Mouse (Mus musculus) forebrain, postnatal 0 days (tissue): ENCODE measurements at regions not wholly inside any gene's neighbourhood (a gene's known extent, or its start where the extent isn't known, plus 50 kb on each side); places are given as distances from the start of the nearest gene placed in this dataset.
A peak's percentile ranks its signal among the peaks of the same experiment; 100 is the strongest.
"Not testable (repeated sequence)": the region's sequence is repeated elsewhere in the genome, so short reads cannot be mapped to it uniquely, and the experiment has no call there.

Experiments used
- ATAC-seq: fragments of 200-750 bp; cut with Nextera tagmentation; 2 replicates; pipeline ENCODE4 v1.8.0; 2017; ENCODE audit warnings: mild to moderate bottlenecking, moderate library complexity
- DNase-seq: peaks from one replicate; pipeline ENCODE4 v3.0.0-alpha.2; 2015
- H3K27ac ChIP-seq: fragments of 300-500 bp; sonication (generic); 2 replicates; pipeline ENCODE4 v1.5.1; 2014; ENCODE audit warnings: low read depth, mild to moderate bottlenecking, antibody characterized with exemption, low read length, moderate library complexity, mixed read lengths
- H3K27me3 ChIP-seq: fragments of 300-500 bp; sonication (generic); 2 replicates; pipeline ENCODE4 v1.6.1; 2014; ENCODE audit warnings: mild to moderate bottlenecking, low read length, mixed read lengths; ENCODE audit not compliant: insufficient read depth
- H3K36me3 ChIP-seq: fragments of 300-500 bp; sonication (generic); 2 replicates; pipeline ENCODE4 v1.6.1; 2014; ENCODE audit warnings: mild to moderate bottlenecking, moderate library complexity; ENCODE audit not compliant: insufficient read depth
- H3K4me1 ChIP-seq: fragments of 300-500 bp; sonication (generic); 2 replicates; pipeline ENCODE4 v1.6.1; 2014; ENCODE audit warnings: antibody characterized with exemption; ENCODE audit not compliant: insufficient read depth
- H3K4me2 ChIP-seq: fragments of 300-500 bp; sonication (generic); 2 replicates; pipeline ENCODE4 v1.6.1; 2014; ENCODE audit warnings: low read depth, mild to moderate bottlenecking, moderate library complexity
- H3K4me3 ChIP-seq: fragments of 300-500 bp; sonication (generic); 2 replicates; pipeline ENCODE4 v1.5.1; 2014; ENCODE audit warnings: low read depth, low read length, mixed read lengths
- H3K9ac ChIP-seq: fragments of 300-500 bp; sonication (generic); 2 replicates; pipeline ENCODE4 v1.6.1; 2014; ENCODE audit warnings: mild to moderate bottlenecking
- H3K9me3 ChIP-seq: fragments of 300-500 bp; sonication (generic); 2 replicates; pipeline ENCODE4 v1.6.1; 2016; ENCODE audit warnings: low read length
- CTCF ChIP-seq: sonication (generic); IDR thresholded peaks from 2 replicates; pipeline ENCODE4 v1.5.1; 2016; ENCODE audit warnings: antibody characterized with exemption, control low read depth, low read depth
- WGBS: fragments of 180-500 bp; shearing (Covaris S2); extraction: QIAGEN DNeasy Blood & Tissue Kit; methylation state at CpG from one replicate; pipeline ENCODE4 v1.1.7; 2014; 5-methylcytosine and 5-hydroxymethylcytosine counted together

DNA sequence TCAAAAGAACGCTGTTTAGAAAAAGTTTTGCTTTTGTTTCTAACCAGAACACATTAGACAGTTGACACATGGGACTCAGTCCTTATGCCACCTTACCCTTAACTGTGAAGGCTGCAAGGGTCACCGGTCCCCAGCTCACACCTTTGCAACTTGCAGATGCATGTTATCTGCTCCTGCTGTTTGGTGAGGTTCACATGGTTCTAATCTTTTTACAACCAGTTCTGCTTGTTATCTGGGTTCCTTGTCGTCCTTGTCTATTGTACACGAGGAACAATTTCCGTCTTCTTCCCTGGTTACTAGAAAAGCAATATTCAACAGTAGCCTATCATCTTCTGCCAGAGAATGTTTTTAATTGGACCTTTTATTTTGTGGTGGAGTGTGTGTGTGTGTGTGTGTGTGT, 200.8 kb downstream of the Gm21738 start:
- not testable (repeated sequence) for H3K27ac ChIP-seq, H3K4me3 ChIP-seq, ATAC-seq, H3K4me2 ChIP-seq, H3K9me3 ChIP-seq, H3K27me3 ChIP-seq, H3K4me1 ChIP-seq, H3K9ac ChIP-seq, DNase-seq, H3K36me3 ChIP-seq
- WGBS = 87% methylated on average over 5 of the region's 5 CpGs

DNA sequence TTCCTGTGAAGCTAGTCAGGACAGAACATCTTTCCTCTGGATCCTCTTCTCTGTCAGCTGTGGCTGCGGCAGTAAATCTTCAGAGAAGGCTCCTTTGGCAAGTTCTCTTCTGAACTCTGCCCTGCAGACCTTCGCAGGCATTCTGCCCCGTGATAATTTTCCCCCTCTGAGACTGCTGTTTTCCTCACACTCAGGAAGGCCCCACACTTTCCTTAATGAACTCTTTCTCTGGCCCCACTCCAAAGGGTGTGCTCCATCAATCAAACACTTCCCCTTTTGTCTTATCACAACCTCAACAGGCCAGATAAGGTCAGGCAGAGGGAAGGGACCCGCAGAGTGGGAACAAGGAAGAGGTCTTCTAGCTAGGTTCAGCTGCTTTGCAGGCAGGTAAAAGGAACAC, 210.2 kb downstream of the Gm21738 start:
- DNase-seq = no peak
- WGBS = 87% methylated on average over 4 of the region's 4 CpGs

DNA sequence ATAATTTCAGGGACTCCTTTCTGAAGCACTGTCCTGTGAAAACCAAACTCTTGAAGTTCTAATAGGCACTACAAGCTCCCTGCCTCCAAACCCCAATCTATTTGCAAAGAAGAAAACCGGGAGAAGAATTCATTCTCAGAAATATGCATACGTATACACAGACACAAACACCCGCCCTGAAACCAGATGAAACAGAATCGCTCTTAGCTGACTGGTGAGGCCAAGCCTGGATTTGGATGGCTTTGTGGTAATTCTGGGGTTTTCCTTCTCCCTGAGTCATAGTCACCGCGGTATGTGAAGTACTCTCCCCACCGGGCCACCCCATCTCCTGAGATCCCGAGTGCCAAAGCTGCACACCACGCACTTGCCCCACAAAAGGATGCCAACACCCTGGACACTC, 238.5 kb downstream of the Gm21738 start:
- WGBS = 80% methylated on average over 9 of the region's 9 CpGs
- H3K9me3 ChIP-seq = not testable (repeated sequence)

More for the DNA sequence above, 210.2 kb downstream of the Gm21738 start:
- Histone ChIP-seq H3K4me2 (no peak overlapping the region), H3K4me1 (no peaks in the 10 kb centered on the region), H3K27me3 (no peaks in the 10 kb centered on the region), H3K27ac (no peak overlapping the region), H3K9ac (no peak overlapping the region), H3K36me3 (no peaks in the 10 kb centered on the region), H3K9me3 (0 out of 2 replicates have a peak, but pooled peaks cover 3% of the 10 kb centered on the region), H3K4me3 (no peak overlapping the region)
- no peak for TF ChIP-seq CTCF
- no peak for ATAC-seq

DNA sequence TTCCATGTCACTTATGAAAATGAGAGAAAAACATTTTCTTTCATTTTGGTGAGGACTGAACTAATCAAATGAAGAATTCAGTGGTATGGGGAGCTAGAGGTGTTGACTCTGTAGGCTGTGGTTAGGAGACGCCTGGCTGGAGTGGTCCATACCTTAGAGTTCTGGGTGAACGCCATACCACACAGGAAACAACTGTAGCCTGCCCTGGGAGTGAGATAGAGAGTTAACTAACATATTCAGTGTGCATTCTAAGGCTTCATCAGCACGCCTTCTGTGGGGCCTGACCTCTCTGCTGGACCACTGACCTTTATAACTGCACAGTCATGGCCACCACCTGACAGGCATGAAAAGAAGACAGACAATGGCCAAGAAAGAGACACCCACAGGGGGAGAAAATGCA, 240.7 kb downstream of the Gm21738 start:
- H3K9me3 ChIP-seq, DNase-seq, H3K4me3 ChIP-seq, H3K4me1 ChIP-seq, H3K4me2 ChIP-seq, H3K36me3 ChIP-seq, H3K27me3 ChIP-seq, H3K27ac ChIP-seq, H3K9ac ChIP-seq, ATAC-seq: not testable (repeated sequence)
- WGBS = 69% methylated on average over 3 of the region's 3 CpGs

More for the DNA sequence above, 238.5 kb downstream of the Gm21738 start:
- not testable (repeated sequence) for ATAC-seq, H3K27ac ChIP-seq, H3K4me3 ChIP-seq, H3K4me1 ChIP-seq, H3K27me3 ChIP-seq, H3K4me2 ChIP-seq, H3K36me3 ChIP-seq, H3K9ac ChIP-seq, DNase-seq

DNA sequence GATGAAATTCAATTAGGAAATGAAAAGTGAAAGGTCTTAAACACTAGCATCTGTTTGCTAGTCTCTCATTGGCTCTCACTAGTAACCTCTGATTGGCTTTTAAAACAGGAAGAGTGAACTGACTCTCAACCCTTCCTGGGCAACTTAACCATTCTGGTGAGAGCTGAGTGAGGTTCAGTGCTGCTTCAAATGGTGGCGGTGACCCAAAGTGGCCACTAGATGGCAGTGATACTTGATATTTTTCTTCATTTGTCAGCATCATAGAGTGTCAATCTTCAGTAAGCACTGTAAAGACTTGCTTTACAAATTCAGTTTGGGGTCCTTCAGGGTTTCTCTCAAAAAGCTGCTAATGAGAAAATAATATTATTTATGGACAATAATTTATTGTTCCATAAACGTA, 243.4 kb downstream of the Gm21738 start:
- DNase-seq = peak; percentile 0
- peak; percentile 29; the same call in 1 of the 2 replicates for TF ChIP-seq CTCF
- ATAC-seq = no peak
- Histone ChIP-seq H3K9ac (no peak overlapping the region), H3K27ac (no peak overlapping the region), H3K36me3 (no peaks in the 10 kb centered on the region), H3K4me2 (no peak overlapping the region), H3K9me3 (no peaks in the 10 kb centered on the region), H3K4me3 (no peak overlapping the region), H3K27me3 (no peaks in the 10 kb centered on the region), H3K4me1 (no peaks in the 10 kb centered on the region)
- WGBS = 15% methylated on average over 2 of the region's 2 CpGs

DNA sequence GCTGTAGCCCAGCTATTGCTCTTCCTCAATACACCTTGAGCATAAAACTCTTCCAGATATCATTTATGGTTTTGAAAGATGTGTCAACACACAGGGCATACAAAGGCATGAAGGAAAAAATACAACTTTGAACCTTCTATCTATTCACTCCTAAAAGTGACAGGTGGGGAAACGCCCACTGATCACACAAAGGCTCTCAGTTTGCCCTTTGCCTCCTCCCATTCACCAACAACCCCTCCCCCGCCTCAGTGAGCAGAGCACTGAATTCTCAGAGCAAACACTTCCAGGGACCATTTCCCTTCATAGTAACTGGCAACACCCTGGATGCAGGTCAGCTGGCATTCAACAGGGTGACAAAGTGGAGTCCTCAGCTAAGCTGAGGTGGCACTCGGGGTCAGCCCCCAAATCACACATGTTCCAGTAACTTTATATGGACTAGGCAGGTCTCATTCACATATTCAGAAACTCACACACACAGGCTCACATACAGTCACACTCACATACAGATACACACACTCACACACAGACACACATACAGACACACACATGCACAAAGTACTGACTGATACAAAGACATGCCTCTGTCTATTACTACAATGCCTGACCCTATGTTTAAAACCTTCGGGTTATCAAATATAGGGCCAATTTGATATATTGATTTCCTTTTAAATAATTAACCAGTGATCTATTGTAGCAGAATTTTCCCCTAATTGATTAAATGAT, 248.3 kb downstream of the Gm21738 start:
- H3K27me3 ChIP-seq, H3K36me3 ChIP-seq, H3K9ac ChIP-seq, H3K9me3 ChIP-seq, ATAC-seq, H3K4me2 ChIP-seq, H3K4me1 ChIP-seq, H3K27ac ChIP-seq, H3K4me3 ChIP-seq, DNase-seq: not testable (repeated sequence)
- 70% methylated on average over 4 of the region's 4 CpGs for WGBS

DNA sequence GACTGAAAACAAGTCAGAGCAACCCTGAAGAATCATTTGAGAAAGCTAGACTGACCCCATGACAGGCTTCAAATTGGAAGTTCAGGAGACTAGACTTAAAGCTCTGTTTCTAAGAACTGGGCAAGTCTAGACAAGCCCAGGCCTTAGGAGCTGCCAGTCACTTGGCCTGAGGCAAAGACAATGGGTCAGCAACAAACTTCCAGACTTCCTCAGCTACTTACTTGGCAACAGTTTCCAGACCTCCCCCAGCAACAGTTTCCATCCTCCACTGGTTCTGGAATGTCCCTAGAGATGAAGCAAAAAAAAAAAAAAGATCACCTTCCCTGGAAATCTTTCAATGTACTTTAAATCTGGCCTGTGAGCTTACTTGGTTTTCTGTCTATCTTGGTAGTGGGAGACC, 251.9 kb downstream of the Gm21738 start:
- TF ChIP-seq CTCF = no peak
- no peak for ATAC-seq
- no peaks in the 10 kb centered on the region for H3K4me1 ChIP-seq

DNA sequence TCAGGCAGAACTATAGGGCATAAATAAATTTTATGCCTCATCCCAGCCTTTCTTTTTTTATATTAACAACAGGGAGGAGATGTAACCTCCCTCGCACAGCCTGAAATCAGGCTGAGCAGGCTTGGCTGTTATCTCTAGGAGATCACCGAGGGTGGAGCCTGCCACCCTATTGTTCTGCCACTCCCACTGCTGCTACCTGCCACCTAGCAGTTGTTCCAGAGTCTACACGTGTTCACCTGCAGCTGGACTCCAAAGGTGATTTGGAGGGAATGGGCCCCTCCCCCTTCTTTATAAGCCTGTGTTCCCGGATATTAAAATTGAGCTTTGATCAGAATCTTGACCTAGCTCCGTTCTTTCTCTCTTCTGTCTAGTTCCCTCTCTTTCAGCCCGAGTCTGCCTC, 245.8 kb upstream of the Ube2e2 start:
- H3K27me3 ChIP-seq, H3K4me1 ChIP-seq, DNase-seq, H3K36me3 ChIP-seq, H3K4me2 ChIP-seq, H3K27ac ChIP-seq, ATAC-seq, H3K9ac ChIP-seq, H3K4me3 ChIP-seq, H3K9me3 ChIP-seq: not testable (repeated sequence)
- WGBS = 86% methylated on average over 6 of the region's 6 CpGs

More for the DNA sequence above, 251.9 kb downstream of the Gm21738 start:
- Histone ChIP-seq H3K4me3 (no peak overlapping the region), H3K9ac (no peak overlapping the region), H3K27ac (no peak overlapping the region), H3K36me3 (no peaks in the 10 kb centered on the region), H3K9me3 (no peaks in the 10 kb centered on the region), H3K27me3 (no peaks in the 10 kb centered on the region), H3K4me2 (no peak overlapping the region)
- no peak for DNase-seq
